ENCODE assay signal across 9 mouse cellular contexts in the genomic region with DNA sequence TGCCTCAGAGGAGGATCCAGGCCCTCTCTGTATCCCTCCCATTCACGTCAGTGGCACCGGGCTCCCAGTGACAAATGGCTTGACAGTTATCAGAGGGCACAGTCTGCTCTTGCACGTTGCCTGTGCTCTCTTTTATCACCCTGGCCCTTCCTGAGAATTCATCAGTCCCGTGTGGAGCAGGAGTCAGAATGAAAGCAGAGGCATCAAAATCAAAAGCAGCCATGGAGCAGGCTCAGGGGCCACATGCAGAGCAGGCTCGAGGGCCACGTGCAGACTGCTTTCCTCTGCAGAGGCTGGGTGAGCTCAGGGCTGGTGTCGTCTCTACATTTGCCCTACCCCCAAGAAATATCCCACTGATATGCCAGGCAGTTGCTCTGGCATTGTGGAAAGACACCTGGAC. TPM values are rescaled to one million over a fixed set of nuclear protein-coding genes. Genes with fewer than 3 reads are reported as not detected.
DNase-seq lines count a peak whose midpoint lies in the region; ATAC-seq and TF ChIP-seq lines count a peak whose summit lies in the region.
"Had no signal": no experiment of that assay in that cellular context is flagged by ENCODE, and none has a peak within 500 bp of the region (broad histone marks: within the 10 kb centered on the region; RNA-seq: fewer than 3 reads in every experiment).

No protein-coding gene starts in this region.

- H3K4me3 ChIP-seq in kidney, postnatal 0 days (replicated peaks; ENCODE audit: low read depth, low read length) = no peak overlapping the region
- H3K4me3 ChIP-seq in brown adipose tissue, adult 24 weeks (ENCODE audit: insufficient read depth, low read depth, low read length) = no peak overlapping the region
- no peak overlapping the region for H3K4me3 ChIP-seq in hindbrain, embryonic 16.5 days (ENCODE audit: low read length)

- TF ChIP-seq CTCF in kidney, postnatal 0 days (IDR thresholded peaks at IDR 0.05; ENCODE audit: low read depth) = no peak

- no peak overlapping the region for H3K4me2 ChIP-seq in kidney, postnatal 0 days (ENCODE audit: low read length)
- no peak overlapping the region for H3K4me2 ChIP-seq in hindbrain, embryonic 16.5 days (ENCODE audit: low read length)

- H3K9me3 ChIP-seq in kidney, postnatal 0 days (replicated peaks; ENCODE audit: low read length) = no peaks in the 10 kb centered on the region
- no peaks in the 10 kb centered on the region for H3K9me3 ChIP-seq in hindbrain, embryonic 16.5 days (ENCODE audit: control insufficient read depth, low read length)

- no peaks in the 10 kb centered on the region for H3K27me3 ChIP-seq in kidney, postnatal 0 days (ENCODE audit: insufficient read depth, low read length)
- no peaks in the 10 kb centered on the region for H3K27me3 ChIP-seq in hindbrain, embryonic 16.5 days (replicated peaks; ENCODE audit: control insufficient read depth, insufficient read depth, low read length)

- H3K9ac ChIP-seq in kidney, postnatal 0 days (ENCODE audit: low read depth, low read length) = no peak overlapping the region
- H3K9ac ChIP-seq in hindbrain, embryonic 16.5 days (ENCODE audit: low read depth, low read length) = no peak overlapping the region

- no peak for DNase-seq in kidney, postnatal 0 days (ENCODE audit: low spot score)
- no peak for DNase-seq in kidney, adult 8-10 months
- DNase-seq in embryo, embryonic 9.5 days (ENCODE audit: extremely low spot score) = no peak
- no peak for DNase-seq in B cell, adult 2 months
- no peak for DNase-seq in layer of hippocampus, adult 18-20 months (ENCODE audit: low spot score in 2 of 2)
- DNase-seq: gastrocnemius, postnatal 36 days had no signal

- 0 out of 2 replicates have a peak, but pooled peaks cover 5% of the 10 kb centered on the region for H3K4me1 ChIP-seq in kidney, postnatal 0 days (replicated peaks; ENCODE audit: insufficient read depth, low read length)
- H3K4me1 ChIP-seq in brown adipose tissue, adult 24 weeks (ENCODE audit: control insufficient read depth, insufficient read depth, insufficient read length, low read length) = no peaks in the 10 kb centered on the region
- H3K4me1 ChIP-seq in hindbrain, embryonic 16.5 days (ENCODE audit: control insufficient read depth, insufficient read depth, low read depth, low read length) = peaks cover 3% of the 10 kb centered on the region

- WGBS in kidney, postnatal 0 days = 40% methylated on average over 7 of the region's 7 CpGs
- WGBS in hindbrain, embryonic 16.5 days = 37% methylated on average over 7 of the region's 7 CpGs

- H3K36me3 ChIP-seq in kidney, postnatal 0 days (ENCODE audit: insufficient read depth, low read length) = no peaks in the 10 kb centered on the region
- H3K36me3 ChIP-seq in hindbrain, embryonic 16.5 days (ENCODE audit: control insufficient read depth, insufficient read depth, low read length) = no peaks in the 10 kb centered on the region

- ATAC-seq in kidney, postnatal 0 days (replicated peaks; ENCODE audit: low FRiP score, low read depth) = peak; percentile 33; the same call in 1 of the 2 replicates
- ATAC-seq in hindbrain, embryonic 16.5 days = peak; percentile 4; the same call in 1 of the 2 replicates
- ATAC-seq in megakaryocyte-erythroid progenitor cell, adult 5-6 weeks (replicated peaks; ENCODE audit: low FRiP score, low TSS enrichment, poor library complexity, severe bottlenecking) = peak; percentile 76

- H3K27ac ChIP-seq in kidney, postnatal 0 days = peak overlapping the region; percentile 42; the same call in 1 of the 2 replicates
- peak overlapping the region; percentile 58 for H3K27ac ChIP-seq in brown adipose tissue, adult 24 weeks (replicated peaks; ENCODE audit: low read depth, low read length)
- 0 out of 2 replicates have a peak overlapping the region, but pooled peaks have one; percentile 64 for H3K27ac ChIP-seq in hindbrain, embryonic 16.5 days (ENCODE audit: low read depth, low read length)

RNA-seq across cellular contexts. Expression of a gene that starts 29.5 kb away (rescaled TPM):
- polyA plus RNA-seq in kidney, postnatal 0 days (2015; fragmentation: Nextera tagmentation; extraction: Ambion mirVana) = 8.1 and 8.2 TPM in 2 replicates
- 1.5 and 1.7 TPM in 2 replicates for polyA plus RNA-seq in brown adipose tissue, adult 24 weeks (2012; ENCODE audit: insufficient read depth, insufficient read length, missing spikeins)
- polyA plus RNA-seq in hindbrain, embryonic 16.5 days (2015; fragmentation: Nextera tagmentation; extraction: Ambion mirVana) = 3.0 and 3.1 TPM in 2 replicates
- total RNA-seq in megakaryocyte-erythroid progenitor cell, adult 5-6 weeks (2014; fragmentation: Nextera tagmentation) = 82.8 and 108 TPM in 2 replicates
- total RNA-seq in megakaryocyte-erythroid progenitor cell, adult 5-6 weeks (2017) = 110 and 171 TPM in 2 replicates
- 1 to 10 TPM; 5.0 to 5.1 TPM for total RNA-seq in layer of hippocampus, adult 18-20 months (2021)

RNA-seq across cellular contexts. Expression of a gene that starts 33.5 kb away (rescaled TPM):
- polyA plus RNA-seq in kidney, postnatal 0 days (2015; fragmentation: Nextera tagmentation; extraction: Ambion mirVana) = 131 and 135 TPM in 2 replicates
- polyA plus RNA-seq in brown adipose tissue, adult 24 weeks (2012; ENCODE audit: insufficient read depth, insufficient read length, missing spikeins) = 52.1 and 57.9 TPM in 2 replicates
- 132 and 135 TPM in 2 replicates for polyA plus RNA-seq in hindbrain, embryonic 16.5 days (2015; fragmentation: Nextera tagmentation; extraction: Ambion mirVana)
- total RNA-seq in megakaryocyte-erythroid progenitor cell, adult 5-6 weeks (2014; fragmentation: Nextera tagmentation) = 65.7 and 77.2 TPM in 2 replicates
- total RNA-seq in megakaryocyte-erythroid progenitor cell, adult 5-6 weeks (2017) = 81.7 and 82.1 TPM in 2 replicates
- total RNA-seq in layer of hippocampus, adult 18-20 months (2021) = 10 to 100 TPM; 63.4 to 66.4 TPM

Comparison
In these comparisons a context has a peak if more than half of its experiments do, and no peak if none do; other contexts are left out.
1. ATAC-seq: peak in every context shown above with its lines; median percentile 76 in megakaryocyte-erythroid progenitor cell, adult 5-6 weeks; 33 in kidney, postnatal 0 days; 4 in hindbrain, embryonic 16.5 days.